Mouse (Mus musculus) testis, adult 2 months (tissue): ENCODE measurements around the gene Clcn6. TPM values are rescaled to one million over a fixed set of nuclear protein-coding genes. Genes with fewer than 3 reads are reported as not detected.

Experiments
- H3K27ac ChIP-seq: fragments of 200-500 bp; 2 replicates; pipeline ENCODE4 v1.5.1; 2012; ENCODE audit warnings: low read depth, low read length; ENCODE audit not compliant: control insufficient read depth, insufficient read depth
- H3K27me3 ChIP-seq: fragments of 200-500 bp; 2 replicates; pipeline ENCODE4 v1.6.1; 2012; ENCODE audit warnings: mild to moderate bottlenecking, low read length, moderate library complexity; ENCODE audit not compliant: control insufficient read depth, insufficient read depth
- H3K36me3 ChIP-seq: fragments of 200-500 bp; 2 replicates; pipeline ENCODE4 v1.6.1; 2012; ENCODE audit warnings: mild to moderate bottlenecking, low read length; ENCODE audit not compliant: control insufficient read depth, insufficient read depth
- H3K4me1 ChIP-seq: fragments of 200-500 bp; 2 replicates; pipeline ENCODE4 v1.6.1; 2012; ENCODE audit warnings: low read length; ENCODE audit not compliant: control insufficient read depth, insufficient read depth
- H3K4me3 ChIP-seq: fragments of 200-500 bp; 2 replicates; pipeline ENCODE4 v1.5.1; 2012; ENCODE audit warnings: low read depth, mild to moderate bottlenecking, low read length, moderate library complexity, mixed read lengths; ENCODE audit not compliant: control insufficient read depth
- CTCF ChIP-seq: fragments of 200-500 bp; IDR thresholded peaks from 2 replicates; pipeline ENCODE4 v1.5.1; 2012; ENCODE audit warnings: low read depth, mild to moderate bottlenecking, inconsistent platforms, low read length, moderate library complexity; ENCODE audit not compliant: control insufficient read depth, insufficient read depth, insufficient replicate concordance
- POLR2A ChIP-seq: fragments of 200-500 bp; IDR thresholded peaks from 2 replicates; pipeline ENCODE4 v1.6.1; 2012; ENCODE audit warnings: low read depth, mild to moderate bottlenecking, inconsistent platforms, low read length, moderate library complexity; ENCODE audit not compliant: control insufficient read depth
- polyA plus RNA-seq: library from polyadenylated mRNA; depleted of rRNA; stranded (reverse); fragments of >200 nt; gene quantifications from 2 replicates; pipeline ENCODE4 v1.2.3, GENCODE M21; 2012

Clcn6 gene
- polyA plus RNA-seq, 1 experiment: 12.7 TPM

GRCm38 (mm10) chr4:147976237-147976636, 62.4 kb downstream of the Clcn6 start:
- H3K36me3 ChIP-seq: no peaks in the 10 kb centered on the region

GRCm38 (mm10) chr4:147969337-147969736, 69.3 kb downstream of the Clcn6 start:
- no peak for TF ChIP-seq POLR2A
- TF ChIP-seq CTCF: no peak
- Histone ChIP-seq H3K4me1 (no peaks in the 10 kb centered on the region), H3K36me3 (no peaks in the 10 kb centered on the region), H3K27ac (no peak overlapping the region), H3K4me3 (no peak overlapping the region), H3K27me3 (no peaks in the 10 kb centered on the region)

More at GRCm38 (mm10) chr4:147976237-147976636, 62.4 kb downstream of the Clcn6 start:
- Histone ChIP-seq H3K4me1 (no peaks in the 10 kb centered on the region), H3K27me3 (no peaks in the 10 kb centered on the region), H3K4me3 (no peak overlapping the region), H3K27ac (no peak overlapping the region)
- no peak for TF ChIP-seq CTCF
- TF ChIP-seq POLR2A: no peak

- no peak overlapping the region for H3K4me3 ChIP-seq
- H3K27me3 ChIP-seq: no peaks in the 10 kb centered on the region
- peaks cover 3% of the 10 kb centered on the region; the same call in 1 of the 2 replicates for H3K4me1 ChIP-seq
- TF ChIP-seq CTCF (no peak), POLR2A (no peak)
- H3K27ac ChIP-seq: no peak overlapping the region
- H3K36me3 ChIP-seq: no peaks in the 10 kb centered on the region
Observed at GRCm38 (mm10) chr4:147968816-147969215, 69.8 kb downstream of the Clcn6 start.

GRCm38 (mm10) chr4:147965712-147966111, 72.9 kb downstream of the Clcn6 start:
- TF ChIP-seq POLR2A: no peak
- TF ChIP-seq CTCF: no peak
- no peaks in the 10 kb centered on the region for H3K36me3 ChIP-seq
- H3K27ac ChIP-seq: no peak overlapping the region
- H3K27me3 ChIP-seq: no peaks in the 10 kb centered on the region
- H3K4me1 ChIP-seq: peaks cover 5% of the 10 kb centered on the region
- no peak overlapping the region for H3K4me3 ChIP-seq

GRCm38 (mm10) chr4:147963623-147964022, 75.0 kb downstream of the Clcn6 start:
- Histone ChIP-seq H3K27ac (no peak overlapping the region), H3K36me3 (no peaks in the 10 kb centered on the region), H3K4me3 (no peak overlapping the region), H3K4me1 (peaks cover 5% of the 10 kb centered on the region), H3K27me3 (no peaks in the 10 kb centered on the region)
- TF ChIP-seq CTCF (no peak), POLR2A (no peak)

GRCm38 (mm10) chr4:147962781-147963180, 75.8 kb downstream of the Clcn6 start:
- no peaks in the 10 kb centered on the region for H3K36me3 ChIP-seq
- peaks cover 5% of the 10 kb centered on the region for H3K4me1 ChIP-seq
- TF ChIP-seq CTCF (no peak), POLR2A (no peak)
- H3K27ac ChIP-seq: no peak overlapping the region
- H3K4me3 ChIP-seq: no peak overlapping the region
- no peaks in the 10 kb centered on the region for H3K27me3 ChIP-seq

GRCm38 (mm10) chr4:147959881-147960831, 78.5 kb downstream of the Clcn6 start:
- Histone ChIP-seq H3K4me1 (peaks cover 5% of the 10 kb centered on the region), H3K27ac (no peak overlapping the region), H3K27me3 (no peaks in the 10 kb centered on the region), H3K36me3 (no peaks in the 10 kb centered on the region), H3K4me3 (no peak overlapping the region)
- no peak for TF ChIP-seq POLR2A
- TF ChIP-seq CTCF: peak; percentile 46; the same call in 1 of the 2 replicates
